Mouse (Mus musculus): ENCODE data around the gene Adtrp. TPM values are rescaled to one million over a fixed set of nuclear protein-coding genes. Genes with fewer than 3 reads are reported as not detected.

Gene Adtrp
- total RNA-seq, 2 experiments from 2014 or later = 0.79 to 2.6 TPM

- intact Hi-C loops (cut with DNase I) = no loop called here
- DNase-seq = no peak
These were observed 13.8 kb downstream of the Adtrp start for GRCm38 (mm10) chr13:41833614-41834139.

GRCm38 (mm10) chr13:41828296-41828754, 19.2 kb downstream of the Adtrp start:
- DNase-seq = no peak
- intact Hi-C loops (cut with DNase I) = no loop called here

DNA sequence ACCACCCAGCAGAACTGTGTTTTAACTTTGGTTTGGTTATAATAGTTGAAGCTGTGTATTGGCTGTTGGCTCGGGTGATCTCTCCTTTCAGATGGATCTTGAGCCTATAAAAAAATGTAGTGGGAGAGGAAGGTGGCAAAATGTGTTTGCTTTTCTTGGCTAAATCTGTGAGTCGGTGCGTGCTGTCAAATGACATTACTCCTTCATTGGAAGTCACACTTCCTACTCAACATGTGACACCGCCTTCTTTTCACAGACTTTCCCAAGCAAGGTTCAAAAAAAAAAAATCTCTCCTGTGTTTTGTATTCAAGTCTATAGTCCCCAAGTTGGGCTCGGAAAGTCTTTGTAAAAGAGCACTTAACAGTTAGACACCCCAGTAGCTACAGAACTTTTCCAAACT, 19.9 kb downstream of the Adtrp start:
- intact Hi-C loops (cut with DNase I) = no loop called here
- no peak for DNase-seq

- intact Hi-C loops (cut with DNase I) = no loop called here
- no peak for DNase-seq
These were observed 22.0 kb downstream of the Adtrp start for GRCm38 (mm10) chr13:41825379-41825966.

- intact Hi-C loops (cut with DNase I) = no loop called here
These were observed 24.4 kb downstream of the Adtrp start for GRCm38 (mm10) chr13:41823077-41823476.

DNA sequence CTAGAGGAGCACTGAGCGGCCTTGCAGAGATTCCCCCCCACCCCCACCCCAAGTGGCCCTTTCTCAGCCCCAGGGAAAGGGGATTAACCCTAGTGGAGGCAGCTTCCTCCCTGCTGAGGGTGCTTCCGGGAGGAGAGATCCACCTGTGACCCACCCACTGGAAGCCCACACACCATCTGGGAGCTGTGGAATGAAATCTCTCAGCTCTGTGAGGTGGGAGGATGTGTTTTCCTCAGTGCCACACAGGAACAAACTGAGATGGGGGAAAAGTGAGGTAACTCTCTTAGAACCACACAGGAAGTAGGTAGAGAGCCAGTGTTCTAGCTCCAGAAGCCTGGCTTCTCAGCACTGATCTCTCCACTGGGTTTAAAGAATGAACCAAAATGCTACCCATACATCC, 24.9 kb downstream of the Adtrp start:
- intact Hi-C loops (cut with DNase I) = no loop called here
- no peak for DNase-seq

More at GRCm38 (mm10) chr13:41823077-41823476, 24.4 kb downstream of the Adtrp start:
- no peak for DNase-seq

DNA sequence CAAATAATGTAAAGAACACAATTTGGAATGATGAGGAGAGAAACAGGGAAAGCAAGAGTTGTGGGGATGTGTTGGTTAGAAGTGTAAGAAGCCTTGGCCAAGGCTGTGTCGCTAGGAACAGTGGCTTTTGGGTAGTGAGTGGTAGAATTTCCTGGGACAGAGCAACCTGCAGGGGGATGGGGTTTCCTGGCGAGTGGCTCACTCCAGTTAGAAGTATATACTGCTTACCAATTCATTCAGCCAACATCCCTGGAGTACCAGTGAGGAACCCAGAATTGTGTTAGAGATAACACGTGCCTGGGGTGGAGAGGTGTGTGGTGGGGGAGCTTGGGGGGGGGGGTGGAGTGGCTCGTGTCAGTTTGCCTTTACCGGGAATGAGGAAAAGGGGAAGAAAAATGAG, 25.4 kb downstream of the Adtrp start:
- intact Hi-C loops (cut with DNase I) = no loop called here
- no peak for DNase-seq

DNA sequence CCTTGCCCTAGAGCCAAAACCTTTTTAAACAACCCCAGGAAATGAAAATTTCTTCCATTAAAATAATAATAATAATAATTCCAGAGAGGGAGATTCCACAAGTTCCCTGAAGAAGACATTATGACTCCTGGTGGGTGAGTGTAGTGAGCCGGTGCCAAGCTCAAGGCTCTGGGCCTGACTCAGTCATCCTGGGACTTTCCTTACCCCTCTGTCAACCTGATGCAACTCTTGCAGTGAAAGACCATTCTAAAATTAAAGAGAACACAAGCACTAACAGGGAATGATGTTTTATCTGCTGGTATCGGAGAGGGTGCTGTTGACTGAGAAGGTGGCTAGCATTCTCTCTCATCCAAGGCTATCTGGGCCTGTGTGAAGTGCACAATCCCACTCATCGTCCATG, 26.5 kb downstream of the Adtrp start:
- intact Hi-C loops (cut with DNase I) = no loop called here

GRCm38 (mm10) chr13:41819918-41820317, 27.6 kb downstream of the Adtrp start:
- no peak for DNase-seq
- intact Hi-C loops (cut with DNase I) = no loop called here

More for the DNA sequence above, 26.5 kb downstream of the Adtrp start:
- no peak for DNase-seq

GRCm38 (mm10) chr13:41819484-41819883, 28.0 kb downstream of the Adtrp start:
- intact Hi-C loops (cut with DNase I) = no loop called here
- peak in 1 of 2 experiments; percentile 5 for DNase-seq

GRCm38 (mm10) chr13:41817583-41817982, 29.9 kb downstream of the Adtrp start:
- intact Hi-C loops (cut with DNase I) = no loop called here

GRCm38 (mm10) chr13:41816643-41817042, 30.8 kb downstream of the Adtrp start:
- intact Hi-C loops (cut with DNase I) = no loop called here
- no peak for DNase-seq

More at GRCm38 (mm10) chr13:41817583-41817982, 29.9 kb downstream of the Adtrp start:
- no peak for DNase-seq

GRCm38 (mm10) chr13:41810776-41811175, 36.7 kb downstream of the Adtrp start:
- intact Hi-C loops (cut with DNase I) = no loop called here
- DNase-seq = no peak

DNA sequence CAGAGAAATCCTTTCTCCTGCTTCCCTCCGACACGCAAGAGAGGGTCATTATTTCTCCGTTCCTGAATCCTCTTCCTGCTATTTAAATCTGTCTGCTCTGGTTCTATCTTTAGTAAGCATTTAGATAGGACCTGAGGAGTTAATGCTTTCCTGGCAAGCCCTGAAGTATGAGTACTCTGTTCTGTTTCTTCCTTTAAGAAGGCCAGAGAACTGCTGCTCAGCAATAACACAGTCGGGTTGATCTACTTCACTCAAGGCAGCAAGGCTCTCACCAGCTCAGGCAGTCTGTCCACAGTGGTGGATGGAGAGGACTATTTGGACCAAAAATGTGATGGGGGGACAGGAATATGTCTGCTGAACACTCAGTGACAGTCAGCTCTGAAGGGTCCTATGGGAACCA, 39.7 kb downstream of the Adtrp start:
- DNase-seq = no peak
- intact Hi-C loops (cut with DNase I) = no loop called here

DNA sequence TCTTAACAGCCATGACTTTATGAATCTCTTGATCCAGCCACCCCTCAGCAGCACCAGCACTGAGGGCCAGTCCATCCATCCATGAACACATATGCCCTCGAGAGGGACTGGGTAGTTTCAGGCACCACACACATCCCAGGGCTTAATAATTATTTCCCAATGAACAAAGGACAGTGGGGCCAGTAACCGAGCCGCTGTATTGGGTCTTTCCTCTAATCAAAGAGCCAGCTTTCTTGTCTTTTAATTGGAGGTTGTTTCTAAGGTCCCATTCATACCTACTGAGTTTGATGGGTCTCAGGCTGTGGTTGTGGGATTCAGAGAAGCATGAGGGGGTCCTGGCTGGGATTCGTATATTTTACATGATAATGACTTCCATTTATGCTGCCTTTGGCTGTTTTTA, 40.2 kb downstream of the Adtrp start:
- intact Hi-C loops (cut with DNase I) = no loop called here
- DNase-seq = no peak

DNA sequence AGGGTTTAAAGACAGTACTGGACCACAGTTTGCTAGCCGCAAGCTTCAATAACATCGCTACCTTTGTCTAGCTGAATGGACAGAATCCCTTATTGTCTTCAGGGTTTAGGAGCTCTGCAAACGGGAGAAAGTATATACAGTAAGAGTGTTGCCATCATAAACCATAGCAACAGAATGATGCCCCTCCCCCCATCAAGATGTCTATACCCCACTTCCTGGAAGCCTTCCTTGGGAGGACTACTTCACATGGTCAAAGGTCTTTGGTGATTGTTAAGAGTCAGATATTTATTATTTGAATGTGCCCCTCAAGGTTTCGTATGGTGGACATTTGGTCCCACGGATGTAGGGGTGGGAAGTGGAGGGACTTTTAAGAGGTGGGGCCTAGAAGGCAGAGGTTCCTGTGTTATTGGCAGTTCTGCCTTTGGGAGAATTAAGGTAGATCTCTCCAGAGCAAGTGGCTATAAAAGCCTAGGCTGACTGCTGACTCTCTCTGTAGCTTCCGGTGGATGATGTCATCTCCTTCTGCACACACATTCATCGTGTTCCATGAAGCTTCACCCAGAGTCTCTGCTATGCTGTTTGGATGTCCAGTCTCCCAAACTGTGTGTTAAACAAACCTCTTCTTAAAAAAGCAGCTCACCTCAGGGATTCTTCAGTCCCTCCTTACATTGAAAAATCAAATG, 42.2 kb downstream of the Adtrp start:
- no peak for DNase-seq
- intact Hi-C loops (cut with DNase I) = no loop called here

GRCm38 (mm10) chr13:41803656-41804265, 43.7 kb downstream of the Adtrp start:
- intact Hi-C loops (cut with DNase I) = no loop called here
- no peak for DNase-seq

- no peak for DNase-seq
- intact Hi-C loops (cut with DNase I) = no loop called here
These were observed 46.3 kb downstream of the Adtrp start for GRCm38 (mm10) chr13:41801177-41801636.

GRCm38 (mm10) chr13:41792849-41793248, 54.6 kb downstream of the Adtrp start:
- no peak for DNase-seq
- intact Hi-C loops (cut with DNase I) = no loop called here

- intact Hi-C loops (cut with DNase I) = no loop called here
- no peak for DNase-seq
These were observed 59.5 kb downstream of the Adtrp start for GRCm38 (mm10) chr13:41787863-41788536.

GRCm38 (mm10) chr13:41786640-41787039, 60.8 kb downstream of the Adtrp start:
- intact Hi-C loops (cut with DNase I) = no loop called here
- DNase-seq = no peak

Measured in heart, postnatal 36 days (tissue).